Mouse (Mus musculus): ENCODE data around the gene Ralgapa2. TPM values are rescaled to one million over a fixed set of nuclear protein-coding genes. Genes with fewer than 3 reads are reported as not detected.
A peak's percentile ranks its signal among the peaks of the same experiment; 100 is the strongest.

The Ralgapa2 gene
- polyA plus RNA-seq, 1 experiment from 2014 or later, result 9.0 TPM

DNA sequence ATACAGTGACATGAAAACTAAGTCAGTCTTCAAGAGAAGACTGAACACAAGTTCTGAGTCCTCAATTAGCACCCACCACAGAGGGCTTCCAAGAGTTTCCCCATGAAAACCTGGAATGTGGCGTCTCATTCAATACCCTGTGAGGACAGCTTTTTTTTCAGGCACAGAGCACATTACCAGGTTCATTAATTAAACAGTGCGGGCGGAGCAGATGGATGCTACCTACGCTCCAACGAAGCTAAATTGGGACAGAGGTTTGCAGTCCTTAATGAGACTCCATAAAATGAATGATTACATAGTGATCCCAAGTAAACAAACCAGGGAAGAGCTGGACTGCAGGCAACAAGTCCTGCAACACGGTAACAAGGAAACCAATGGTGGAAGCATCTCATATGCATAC lies 224.6 kb downstream of the Ralgapa2 start:
- 78% methylated on average over 6 of the region's 6 CpGs for WGBS
- Histone ChIP-seq H3K9ac (no peak overlapping the region), H3K4me2 (no peak overlapping the region), H3K27ac (no peak overlapping the region), H3K4me3 (replicated peaks) (no peak overlapping the region), H3K9me3 (no peaks in the 10 kb centered on the region), H3K27me3 (replicated peaks) (no peaks in the 10 kb centered on the region), H3K4me1 (0 out of 2 replicates have a peak, but pooled peaks cover 3% of the 10 kb centered on the region), H3K36me3 (no peaks in the 10 kb centered on the region)
- ATAC-seq (ENCODE audit: insufficient read depth, low FRiP score, low read depth), result no peak

DNA sequence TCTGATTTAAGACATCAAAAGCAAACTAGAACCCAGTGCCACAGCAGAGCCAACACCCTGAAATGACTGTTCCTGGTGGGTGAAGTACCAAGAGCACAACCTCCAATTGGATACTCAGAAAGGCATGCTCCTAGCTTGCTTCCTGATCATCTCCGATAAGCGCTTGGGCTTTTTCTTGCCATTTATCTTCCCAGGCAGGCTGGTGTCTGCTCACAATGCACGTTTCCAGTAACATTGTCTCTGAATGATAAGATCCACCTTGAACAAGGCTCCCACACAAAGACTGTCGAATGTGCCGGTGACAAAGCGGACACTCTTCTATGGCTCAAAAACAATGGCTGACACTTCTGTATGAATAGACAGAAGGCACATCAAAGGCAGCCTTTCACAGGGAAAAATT lies 230.8 kb downstream of the Ralgapa2 start:
- H3K36me3 ChIP-seq, result no peaks in the 10 kb centered on the region
- peaks cover 4% of the 10 kb centered on the region; the same call in 1 of the 2 replicates for H3K4me1 ChIP-seq
- 75% methylated on average over 6 of the region's 6 CpGs for WGBS
- no peaks in the 10 kb centered on the region for H3K27me3 ChIP-seq (replicated peaks)
- H3K9me3 ChIP-seq, result no peaks in the 10 kb centered on the region
- H3K9ac ChIP-seq, result no peak overlapping the region
- H3K27ac ChIP-seq, result no peak overlapping the region
- no peak for ATAC-seq (ENCODE audit: insufficient read depth, low FRiP score, low read depth)
- H3K4me3 ChIP-seq (replicated peaks), result no peak overlapping the region
- H3K4me2 ChIP-seq, result no peak overlapping the region

DNA sequence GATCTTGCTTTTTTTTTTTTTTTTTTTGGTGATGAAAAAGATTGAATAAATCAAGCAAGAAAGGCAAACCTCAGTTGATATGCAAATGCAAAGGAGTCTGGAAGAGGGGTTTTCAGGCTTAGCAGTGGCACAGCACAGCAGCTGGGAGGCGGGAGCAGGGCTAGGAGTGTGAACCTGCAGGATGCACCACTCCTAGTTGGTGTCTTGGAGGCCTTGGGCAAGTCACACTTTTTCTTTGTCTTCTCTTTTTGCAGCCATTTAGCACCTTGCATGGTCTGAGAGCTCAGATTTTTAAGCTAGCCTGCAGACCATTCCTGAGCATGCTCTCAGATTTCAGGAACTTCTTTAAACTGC lies 231.2 kb downstream of the Ralgapa2 start:
- Histone ChIP-seq H3K27me3 (replicated peaks) (no peaks in the 10 kb centered on the region), H3K36me3 (no peaks in the 10 kb centered on the region), H3K4me3 (replicated peaks) (no peak overlapping the region), H3K4me1 (peaks cover 4% of the 10 kb centered on the region; the same call in 1 of the 2 replicates), H3K27ac (no peak overlapping the region), H3K9ac (no peak overlapping the region), H3K9me3 (no peaks in the 10 kb centered on the region), H3K4me2 (no peak overlapping the region)
- WGBS, result 65% methylated on average over 1 of the region's 1 CpGs
- ATAC-seq (ENCODE audit: insufficient read depth, low FRiP score, low read depth), result no peak

DNA sequence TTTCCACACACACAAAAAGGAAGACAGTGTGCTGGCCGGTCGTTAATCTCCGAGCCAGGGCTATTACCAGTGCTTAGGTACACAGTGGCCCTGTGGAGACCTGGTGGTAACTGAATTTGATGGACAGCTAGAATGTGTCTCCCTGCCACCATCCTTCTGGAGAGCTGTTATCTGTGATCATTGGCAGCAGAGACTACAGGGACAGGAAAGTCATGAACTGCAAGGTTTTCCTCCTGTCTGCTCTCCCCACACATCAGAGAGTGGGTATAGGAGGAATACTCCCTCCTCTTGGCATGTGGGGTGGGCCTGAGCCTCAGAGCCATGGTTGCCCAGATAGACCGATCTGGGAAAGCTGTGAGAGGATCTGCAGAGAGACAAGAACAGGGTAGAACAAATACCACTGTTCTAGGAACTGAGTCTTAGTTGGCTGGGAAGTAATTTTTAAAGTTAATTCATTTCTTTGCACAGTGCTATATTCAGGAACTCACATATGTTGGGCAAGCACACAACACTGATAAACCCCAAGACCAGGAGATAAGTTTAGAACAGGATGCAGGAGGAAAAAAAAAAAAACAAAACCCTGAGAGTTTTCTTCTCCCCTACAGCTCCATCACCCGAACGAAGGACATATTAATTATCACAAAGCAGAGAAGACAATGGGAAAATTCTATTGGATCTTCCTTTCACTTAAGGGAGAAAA lies 231.8 kb downstream of the Ralgapa2 start:
- Histone ChIP-seq H3K9ac (no peak overlapping the region), H3K4me3 (replicated peaks) (no peak overlapping the region), H3K4me1 (peaks cover 4% of the 10 kb centered on the region; the same call in 1 of the 2 replicates), H3K36me3 (no peaks in the 10 kb centered on the region), H3K27ac (no peak overlapping the region), H3K9me3 (no peaks in the 10 kb centered on the region), H3K4me2 (no peak overlapping the region), H3K27me3 (replicated peaks) (no peaks in the 10 kb centered on the region)
- no peak for ATAC-seq (ENCODE audit: insufficient read depth, low FRiP score, low read depth)
- WGBS, result 62% methylated on average over 6 of the region's 6 CpGs

DNA sequence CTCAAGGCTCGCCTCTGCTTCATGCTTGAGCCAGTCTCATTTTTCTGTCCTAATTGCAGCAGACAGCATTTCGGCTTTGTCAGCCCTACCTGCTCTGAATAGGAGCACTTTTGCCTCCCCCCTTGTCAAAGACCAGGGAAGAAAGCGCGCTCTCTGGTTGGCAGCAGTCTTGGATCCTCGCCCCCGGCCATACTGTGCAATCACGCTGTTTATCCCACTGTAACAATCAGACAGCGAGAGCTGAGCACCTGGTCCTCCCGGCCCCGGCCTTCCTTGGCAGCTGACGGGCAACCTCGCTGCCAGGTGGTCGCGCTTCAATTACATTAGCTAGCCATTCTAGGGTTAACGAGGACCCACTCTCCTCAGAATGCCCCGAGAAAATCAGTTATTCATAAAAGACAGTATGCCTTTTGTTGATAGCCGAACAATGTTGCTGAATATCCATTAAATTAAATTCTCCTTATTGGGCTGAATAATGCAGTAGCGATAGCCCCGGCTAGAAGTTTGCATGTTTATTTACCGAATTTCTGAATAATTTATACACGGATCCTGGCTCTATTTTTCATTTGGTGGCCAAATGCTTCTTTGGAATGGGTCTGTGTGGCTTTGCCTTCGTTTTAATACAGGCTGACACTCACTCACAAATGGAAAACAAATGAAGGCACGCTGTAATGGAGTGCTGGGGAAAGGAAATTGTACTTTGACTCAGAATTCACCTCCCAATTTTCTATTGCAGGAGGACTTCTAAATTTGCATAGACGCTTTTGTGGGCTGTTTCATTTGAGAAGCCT lies 232.5 kb downstream of the Ralgapa2 start:
- 59% methylated on average over 24 of the region's 24 CpGs for WGBS
- no peaks in the 10 kb centered on the region for H3K27me3 ChIP-seq (replicated peaks)
- H3K4me1 ChIP-seq, result peaks cover 4% of the 10 kb centered on the region; the same call in 1 of the 2 replicates
- H3K36me3 ChIP-seq, result no peaks in the 10 kb centered on the region
- no peak overlapping the region for H3K4me3 ChIP-seq (replicated peaks)
- no peak overlapping the region for H3K27ac ChIP-seq
- no peak overlapping the region for H3K4me2 ChIP-seq
- no peak overlapping the region for H3K9ac ChIP-seq
- H3K9me3 ChIP-seq, result no peaks in the 10 kb centered on the region
- no peak for ATAC-seq (ENCODE audit: insufficient read depth, low FRiP score, low read depth)

DNA sequence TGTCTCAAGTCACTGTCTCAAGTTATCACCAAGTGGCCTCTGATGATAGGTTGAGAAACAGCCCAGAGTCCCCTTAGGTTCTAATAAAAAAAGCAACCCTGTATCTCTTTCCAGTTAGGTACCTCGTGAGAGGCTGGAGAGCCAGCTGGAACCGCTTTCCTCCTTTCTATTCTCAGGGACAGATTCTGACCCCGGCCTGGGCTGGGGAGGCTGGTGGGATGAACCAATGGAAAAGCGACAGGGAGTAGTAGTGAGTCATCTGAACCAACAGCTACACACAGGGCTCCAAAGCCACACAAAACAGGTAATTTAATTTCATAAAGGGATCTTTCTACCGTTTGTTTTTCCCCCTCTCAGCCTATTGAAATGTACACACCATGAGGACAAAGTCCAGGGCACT lies 233.8 kb downstream of the Ralgapa2 start:
- Histone ChIP-seq H3K9me3 (no peaks in the 10 kb centered on the region), H3K36me3 (no peaks in the 10 kb centered on the region), H3K9ac (no peak overlapping the region), H3K4me3 (replicated peaks) (no peak overlapping the region), H3K4me2 (no peak overlapping the region), H3K27me3 (replicated peaks) (no peaks in the 10 kb centered on the region), H3K4me1 (peaks cover 4% of the 10 kb centered on the region; the same call in 1 of the 2 replicates), H3K27ac (peak overlapping the region; percentile 12; the same call in 1 of the 2 replicates)
- ATAC-seq (ENCODE audit: insufficient read depth, low FRiP score, low read depth), result peak; percentile 85
- WGBS, result 32% methylated on average over 5 of the region's 5 CpGs

DNA sequence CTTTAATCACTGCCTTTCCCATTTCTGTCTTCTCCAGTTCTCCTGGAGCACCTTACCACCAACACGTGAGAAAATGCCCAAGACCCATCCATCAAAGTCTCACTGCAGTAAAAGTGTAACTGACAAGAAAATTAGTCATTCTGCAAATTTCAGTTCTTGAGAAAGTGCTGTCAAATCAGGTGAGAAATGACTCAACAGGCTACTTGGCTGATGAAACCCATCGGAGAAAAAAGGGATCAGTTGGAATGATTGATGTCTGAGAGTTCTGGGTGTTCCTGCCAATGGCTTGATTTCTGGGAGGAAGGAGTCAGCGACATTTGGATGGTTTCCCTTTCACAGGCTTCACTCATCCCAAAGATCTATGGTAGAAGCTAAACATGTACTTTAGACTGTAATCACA lies 245.6 kb downstream of the Ralgapa2 start:
- no peaks in the 10 kb centered on the region for H3K9me3 ChIP-seq
- H3K4me2 ChIP-seq, result no peak overlapping the region
- no peak for ATAC-seq (ENCODE audit: insufficient read depth, low FRiP score, low read depth)
- H3K27ac ChIP-seq, result no peak overlapping the region
- H3K36me3 ChIP-seq, result no peaks in the 10 kb centered on the region
- H3K9ac ChIP-seq, result no peak overlapping the region
- 52% methylated on average over 3 of the region's 3 CpGs for WGBS
- no peaks in the 10 kb centered on the region for H3K4me1 ChIP-seq
- H3K4me3 ChIP-seq (replicated peaks), result no peak overlapping the region
- H3K27me3 ChIP-seq (replicated peaks), result no peaks in the 10 kb centered on the region

DNA sequence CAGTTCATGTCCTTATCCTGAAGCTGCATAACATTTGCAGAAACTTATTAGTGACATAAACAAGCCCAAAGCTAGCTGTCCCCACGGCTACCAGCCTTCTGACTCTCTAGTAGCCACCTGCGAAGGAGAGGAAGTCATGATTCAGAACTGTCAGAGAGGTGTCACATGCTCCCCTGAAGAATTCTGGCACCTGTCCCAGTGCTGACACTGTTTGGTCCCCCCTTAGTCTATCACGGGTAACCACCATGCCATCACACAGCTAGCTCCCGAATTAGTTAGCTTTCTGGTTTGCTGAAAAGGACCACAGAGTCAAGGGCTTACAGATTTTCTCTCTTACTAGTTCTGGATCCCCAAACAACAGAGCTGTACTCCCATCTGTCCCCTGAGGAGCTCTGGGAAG lies 247.1 kb downstream of the Ralgapa2 start:
- ATAC-seq (ENCODE audit: insufficient read depth, low FRiP score, low read depth), result no peak
- Histone ChIP-seq H3K4me2 (no peak overlapping the region), H3K27ac (no peak overlapping the region), H3K4me3 (replicated peaks) (no peak overlapping the region), H3K9me3 (no peaks in the 10 kb centered on the region), H3K4me1 (no peaks in the 10 kb centered on the region), H3K9ac (no peak overlapping the region), H3K36me3 (no peaks in the 10 kb centered on the region), H3K27me3 (replicated peaks) (no peaks in the 10 kb centered on the region)
- 54% methylated on average over 4 of the region's 4 CpGs for WGBS

DNA sequence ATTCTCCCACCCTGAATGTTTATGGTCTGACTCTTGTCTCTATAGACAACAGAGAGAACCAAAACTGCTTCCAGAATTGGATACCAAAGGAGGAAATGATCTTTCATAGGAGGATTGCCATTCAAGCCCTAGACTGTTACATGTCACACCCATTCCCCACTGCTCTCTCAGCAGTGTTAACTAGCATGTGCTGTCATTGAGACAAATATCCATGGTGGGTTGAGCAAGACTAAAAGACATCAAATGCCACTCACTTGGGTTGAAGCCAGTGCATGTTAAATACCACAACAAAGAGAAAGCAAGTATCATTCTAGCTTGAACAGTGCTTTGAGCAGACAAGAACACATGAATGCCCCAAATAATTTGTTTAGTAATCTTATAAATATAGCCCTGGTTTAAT lies 249.2 kb downstream of the Ralgapa2 start:
- Histone ChIP-seq H3K36me3 (no peaks in the 10 kb centered on the region), H3K4me1 (no peaks in the 10 kb centered on the region), H3K9me3 (no peaks in the 10 kb centered on the region), H3K27ac (no peak overlapping the region), H3K27me3 (replicated peaks) (no peaks in the 10 kb centered on the region), H3K9ac (no peak overlapping the region), H3K4me3 (replicated peaks) (no peak overlapping the region), H3K4me2 (no peak overlapping the region)
- no peak for ATAC-seq (ENCODE audit: insufficient read depth, low FRiP score, low read depth)

DNA sequence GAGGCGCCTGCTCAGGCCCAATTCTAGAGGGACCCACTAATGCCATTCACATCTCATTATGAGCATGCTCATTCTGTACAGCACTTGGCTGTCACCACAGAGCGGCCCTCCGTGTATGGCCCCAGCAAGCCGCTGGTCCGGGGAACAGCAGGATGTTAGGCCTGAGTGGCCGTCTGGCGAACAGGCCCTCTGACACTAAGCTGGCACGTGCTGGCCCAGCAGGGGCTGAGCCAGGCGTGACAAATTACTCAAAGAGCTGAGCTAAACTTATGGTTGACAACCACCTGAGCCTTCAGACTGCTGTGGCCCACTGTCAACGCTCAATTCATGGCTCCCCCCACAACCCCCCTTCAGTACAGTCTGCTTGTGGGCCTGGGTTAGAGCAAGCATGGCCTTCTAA lies 249.9 kb downstream of the Ralgapa2 start:
- ATAC-seq (ENCODE audit: insufficient read depth, low FRiP score, low read depth), result no peak
- Histone ChIP-seq H3K36me3 (no peaks in the 10 kb centered on the region), H3K4me3 (replicated peaks) (no peak overlapping the region), H3K9me3 (no peaks in the 10 kb centered on the region), H3K27me3 (replicated peaks) (no peaks in the 10 kb centered on the region), H3K27ac (no peak overlapping the region), H3K4me1 (no peaks in the 10 kb centered on the region), H3K4me2 (no peak overlapping the region), H3K9ac (no peak overlapping the region)
- 64% methylated on average over 10 of the region's 10 CpGs for WGBS

DNA sequence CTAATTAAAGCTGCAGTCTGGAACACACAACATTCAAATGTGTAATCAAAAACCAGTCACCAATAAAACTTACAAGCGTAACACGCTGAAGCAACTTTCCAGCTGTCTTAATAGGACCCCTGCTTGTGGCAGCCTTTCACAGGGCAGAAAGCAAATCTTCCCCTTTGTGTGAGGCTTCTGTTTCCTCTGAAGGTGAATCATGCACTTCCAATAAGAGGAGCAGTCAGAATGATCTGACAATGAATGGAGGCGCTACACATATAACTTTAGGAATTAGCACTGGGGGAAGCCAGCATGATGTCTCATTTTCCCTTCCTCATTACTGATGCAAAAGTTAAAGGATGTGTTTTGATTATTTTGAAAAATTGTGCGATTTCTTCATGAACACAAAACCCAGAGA lies 251.0 kb downstream of the Ralgapa2 start:
- ATAC-seq (ENCODE audit: insufficient read depth, low FRiP score, low read depth), result no peak
- Histone ChIP-seq H3K9ac (no peak overlapping the region), H3K4me3 (replicated peaks) (no peak overlapping the region)

DNA sequence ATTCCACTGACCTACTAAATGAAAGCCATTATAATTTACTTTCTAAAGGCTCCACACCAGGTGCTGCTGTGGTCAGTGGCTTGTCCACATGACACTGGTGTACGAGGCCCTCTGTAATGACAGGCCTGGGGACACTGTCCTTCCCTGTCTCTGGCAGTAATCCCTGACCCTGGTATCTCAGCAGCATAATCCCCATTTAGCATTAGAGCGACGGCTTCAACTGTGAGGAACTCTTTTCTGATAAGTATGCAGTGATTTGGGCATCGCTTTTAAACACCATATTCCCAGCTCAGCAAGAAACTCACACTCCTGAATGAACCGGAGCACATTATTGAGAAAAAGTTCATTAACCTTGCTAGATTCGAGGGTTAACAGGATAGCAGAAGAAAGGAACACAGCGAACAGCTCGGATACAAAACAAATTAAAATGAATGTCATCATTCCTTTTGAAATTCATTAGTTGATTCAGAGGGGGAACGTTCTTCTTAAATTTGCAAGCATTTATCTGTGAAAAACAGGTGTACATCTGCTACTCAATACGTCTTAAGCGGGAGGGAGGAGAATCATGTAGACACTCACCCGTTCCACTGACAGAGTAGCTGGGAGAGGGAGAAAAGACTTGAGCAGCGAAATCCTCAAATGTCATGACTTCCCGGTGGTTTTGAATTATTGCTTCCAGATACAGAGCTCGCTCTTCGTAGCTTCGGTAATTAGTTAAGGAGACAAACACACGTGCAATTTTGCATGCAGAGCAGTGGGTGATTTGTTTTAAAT lies 252.2 kb downstream of the Ralgapa2 start:
- H3K9me3 ChIP-seq, result no peaks in the 10 kb centered on the region
- H3K4me2 ChIP-seq, result no peak overlapping the region
- ATAC-seq (ENCODE audit: insufficient read depth, low FRiP score, low read depth), result no peak
- WGBS, result 50% methylated on average over 18 of the region's 18 CpGs
- no peaks in the 10 kb centered on the region for H3K36me3 ChIP-seq
- H3K9ac ChIP-seq, result no peak overlapping the region
- H3K27me3 ChIP-seq (replicated peaks), result no peaks in the 10 kb centered on the region
- H3K27ac ChIP-seq, result no peak overlapping the region
- H3K4me1 ChIP-seq, result no peaks in the 10 kb centered on the region
- H3K4me3 ChIP-seq (replicated peaks), result no peak overlapping the region

More for the DNA sequence above, 251.0 kb downstream of the Ralgapa2 start:
- H3K4me1 ChIP-seq, result no peaks in the 10 kb centered on the region
- no peaks in the 10 kb centered on the region for H3K36me3 ChIP-seq
- H3K27ac ChIP-seq, result no peak overlapping the region
- H3K9me3 ChIP-seq, result no peaks in the 10 kb centered on the region
- 86% methylated on average over 4 of the region's 4 CpGs for WGBS
- no peak overlapping the region for H3K4me2 ChIP-seq
- H3K27me3 ChIP-seq (replicated peaks), result no peaks in the 10 kb centered on the region
